Comparison of ENCODE assay signal across 23 mouse cellular contexts in the genomic region with DNA sequence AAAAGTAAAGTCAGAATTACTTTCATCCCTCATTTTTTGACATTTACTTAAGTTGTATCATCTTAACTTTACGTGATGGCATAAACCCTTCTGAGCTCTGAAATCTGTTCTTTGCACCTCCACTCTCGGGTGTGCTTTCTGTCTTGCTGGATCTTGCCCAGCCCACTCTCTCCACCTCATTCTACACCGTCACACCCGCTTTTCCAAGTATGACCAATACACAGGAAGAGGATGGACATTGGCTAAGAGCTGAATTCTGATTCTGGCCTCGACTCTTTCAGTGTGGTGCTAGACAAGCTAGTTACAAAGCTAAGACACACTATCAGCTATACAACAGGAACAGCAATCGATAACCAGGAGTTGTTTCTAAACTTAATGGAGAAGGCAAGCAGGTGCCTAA.
"Had no signal": no experiment of that assay in that cellular context is flagged by ENCODE, and none has a peak within 500 bp of the region (broad histone marks: within the 10 kb centered on the region; RNA-seq: fewer than 3 reads in every experiment).

No protein-coding gene starts in this region.

- H3K36me3 ChIP-seq: heart, embryonic 13.5 days; heart, embryonic 15.5 days; hindbrain, embryonic 13.5 days; hindbrain, embryonic 15.5 days; limb, embryonic 13.5 days; limb, embryonic 15.5 days; liver, embryonic 13.5 days had no signal

- H3K4me3 ChIP-seq: heart, adult 2 months; heart, embryonic 13.5 days; heart, embryonic 15.5 days; hindbrain, embryonic 13.5 days; hindbrain, embryonic 15.5 days; limb, embryonic 13.5 days; limb, embryonic 15.5 days; liver, embryonic 13.5 days had no signal

- H3K4me1 ChIP-seq: heart, embryonic 13.5 days; heart, embryonic 15.5 days; hindbrain, embryonic 13.5 days; hindbrain, embryonic 15.5 days; limb, embryonic 13.5 days; limb, embryonic 15.5 days; liver, embryonic 13.5 days had no signal

- H3K4me2 ChIP-seq: heart, embryonic 11.5 days; heart, embryonic 13.5 days; heart, embryonic 15.5 days; hindbrain, embryonic 13.5 days; hindbrain, embryonic 15.5 days; limb, embryonic 13.5 days; limb, embryonic 15.5 days; liver, embryonic 13.5 days had no signal

- DNase-seq: forebrain, postnatal 0 days; gastrocnemius, postnatal 14 days; gastrocnemius, postnatal 36 days; heart, adult 11 months; heart, adult 2 months; heart, postnatal 14 days; heart, postnatal 36 days; kidney, adult 18-20 months; kidney, adult 8-10 months; kidney, postnatal 10 days; kidney, postnatal 36 days; layer of hippocampus, adult 9-11 months; layer of hippocampus, postnatal 36 days; left cerebral cortex, postnatal 4 days; liver, embryonic 13.5 days had no signal

- H3K27ac ChIP-seq: heart, adult 2 months; heart, embryonic 13.5 days; heart, embryonic 15.5 days; hindbrain, embryonic 13.5 days; hindbrain, embryonic 15.5 days; hindbrain, postnatal 0 days; limb, embryonic 13.5 days; limb, embryonic 15.5 days; liver, embryonic 13.5 days had no signal

- H3K9me3 ChIP-seq: heart, embryonic 13.5 days; heart, embryonic 15.5 days; hindbrain, embryonic 13.5 days; hindbrain, embryonic 15.5 days; limb, embryonic 13.5 days; limb, embryonic 15.5 days; liver, embryonic 13.5 days had no signal

- ATAC-seq: forebrain, postnatal 0 days; hindbrain, postnatal 0 days had no signal

- H3K9ac ChIP-seq: forebrain, postnatal 0 days; heart, embryonic 13.5 days; heart, embryonic 15.5 days; hindbrain, embryonic 13.5 days; hindbrain, embryonic 15.5 days; limb, embryonic 13.5 days; limb, embryonic 15.5 days; liver, embryonic 13.5 days had no signal

- H3K27me3 ChIP-seq: heart, embryonic 13.5 days; heart, embryonic 15.5 days; hindbrain, embryonic 13.5 days; hindbrain, embryonic 15.5 days; limb, embryonic 13.5 days; limb, embryonic 15.5 days; liver, embryonic 13.5 days had no signal
